Mouse (Mus musculus): ENCODE measurements at regions not wholly inside any gene's neighbourhood (a gene's known extent, or its start where the extent isn't known, plus 50 kb on each side); places are given as distances from the start of the nearest gene placed in this dataset.

GRCm38 (mm10) chr4:25453127-25453806 lies 171.6 kb upstream of the Ufl1 start:
- Histone ChIP-seq H3K36me3 (ENCODE audit: control insufficient read depth, insufficient read depth, low read length) (no peaks in the 10 kb centered on the region), H3K27me3 (ENCODE audit: control insufficient read depth, insufficient read depth, low read length) (no peaks in the 10 kb centered on the region), H3K9me3 (ENCODE audit: control insufficient read depth, low read length) (no peaks in the 10 kb centered on the region), H3K4me2 (no peak overlapping the region), H3K4me3 (ENCODE audit: low read depth, low read length) (no peak overlapping the region), H3K9ac (ENCODE audit: low read length) (no peak overlapping the region), H3K27ac (ENCODE audit: low read depth, low read length) (no peak overlapping the region), H3K4me1 (ENCODE audit: control insufficient read depth, insufficient read depth, low read length) (no peaks in the 10 kb centered on the region)
- ATAC-seq (ENCODE audit: low FRiP score) (no peak), DNase-seq (ENCODE audit: low spot score, missing footprints) (no peak)
- 96% methylated on average over 6 of the region's 6 CpGs for WGBS

GRCm38 (mm10) chr4:25451865-25452264 lies 170.2 kb upstream of the Ufl1 start:
- no peak overlapping the region for H3K27ac ChIP-seq (ENCODE audit: low read depth, low read length)

GRCm38 (mm10) chr4:25432203-25432602 lies 150.6 kb upstream of the Ufl1 start:
- no peak overlapping the region for H3K27ac ChIP-seq (ENCODE audit: low read depth, low read length)
- ATAC-seq (ENCODE audit: low FRiP score): no peak
- WGBS: 86% methylated on average over 8 of the region's 8 CpGs

More at GRCm38 (mm10) chr4:25451865-25452264, 170.2 kb upstream of the Ufl1 start:
- H3K36me3 ChIP-seq (ENCODE audit: control insufficient read depth, insufficient read depth, low read length): no peaks in the 10 kb centered on the region
- H3K9me3 ChIP-seq (ENCODE audit: control insufficient read depth, low read length): no peaks in the 10 kb centered on the region
- DNase-seq (ENCODE audit: low spot score, missing footprints): no peak
- H3K9ac ChIP-seq (ENCODE audit: low read length): no peak overlapping the region
- no peaks in the 10 kb centered on the region for H3K4me1 ChIP-seq (ENCODE audit: control insufficient read depth, insufficient read depth, low read length)
- no peaks in the 10 kb centered on the region for H3K27me3 ChIP-seq (ENCODE audit: control insufficient read depth, insufficient read depth, low read length)
- ATAC-seq (ENCODE audit: low FRiP score): no peak
- 78% methylated on average over 6 of the region's 6 CpGs for WGBS
- no peak overlapping the region for H3K4me2 ChIP-seq
- no peak overlapping the region for H3K4me3 ChIP-seq (ENCODE audit: low read depth, low read length)

GRCm38 (mm10) chr4:25416330-25416729 lies 134.7 kb upstream of the Ufl1 start:
- Histone ChIP-seq H3K9me3 (ENCODE audit: control insufficient read depth, low read length) (no peaks in the 10 kb centered on the region), H3K27ac (ENCODE audit: low read depth, low read length) (no peak overlapping the region), H3K36me3 (ENCODE audit: control insufficient read depth, insufficient read depth, low read length) (no peaks in the 10 kb centered on the region), H3K27me3 (ENCODE audit: control insufficient read depth, insufficient read depth, low read length) (no peaks in the 10 kb centered on the region), H3K9ac (ENCODE audit: low read length) (no peak overlapping the region), H3K4me1 (ENCODE audit: control insufficient read depth, insufficient read depth, low read length) (no peaks in the 10 kb centered on the region), H3K4me2 (no peak overlapping the region), H3K4me3 (ENCODE audit: low read depth, low read length) (no peak overlapping the region)
- 88% methylated on average over 2 of the region's 2 CpGs for WGBS
- ATAC-seq (ENCODE audit: low FRiP score): no peak
- no peak for DNase-seq (ENCODE audit: low spot score, missing footprints)

More at GRCm38 (mm10) chr4:25432203-25432602, 150.6 kb upstream of the Ufl1 start:
- no peaks in the 10 kb centered on the region for H3K27me3 ChIP-seq (ENCODE audit: control insufficient read depth, insufficient read depth, low read length)
- no peaks in the 10 kb centered on the region for H3K4me1 ChIP-seq (ENCODE audit: control insufficient read depth, insufficient read depth, low read length)
- no peak overlapping the region for H3K9ac ChIP-seq (ENCODE audit: low read length)
- H3K9me3 ChIP-seq (ENCODE audit: control insufficient read depth, low read length): no peaks in the 10 kb centered on the region
- H3K4me2 ChIP-seq: no peak overlapping the region
- H3K4me3 ChIP-seq (ENCODE audit: low read depth, low read length): no peak overlapping the region
- H3K36me3 ChIP-seq (ENCODE audit: control insufficient read depth, insufficient read depth, low read length): no peaks in the 10 kb centered on the region
- DNase-seq (ENCODE audit: low spot score, missing footprints): no peak

- Histone ChIP-seq H3K27me3 (ENCODE audit: control insufficient read depth, insufficient read depth, low read length) (no peaks in the 10 kb centered on the region), H3K27ac (ENCODE audit: low read depth, low read length) (no peak overlapping the region), H3K4me3 (ENCODE audit: low read depth, low read length) (no peak overlapping the region), H3K9ac (ENCODE audit: low read length) (no peak overlapping the region), H3K4me2 (no peak overlapping the region), H3K9me3 (ENCODE audit: control insufficient read depth, low read length) (no peaks in the 10 kb centered on the region), H3K36me3 (ENCODE audit: control insufficient read depth, insufficient read depth, low read length) (no peaks in the 10 kb centered on the region), H3K4me1 (ENCODE audit: control insufficient read depth, insufficient read depth, low read length) (peaks cover 13% of the 10 kb centered on the region)
- DNase-seq (ENCODE audit: low spot score, missing footprints) (no peak), ATAC-seq (ENCODE audit: low FRiP score) (no peak)
- 58% methylated on average over 4 of the region's 4 CpGs for WGBS
Observed at GRCm38 (mm10) chr4:25410440-25410839, 128.8 kb upstream of the Ufl1 start.

GRCm38 (mm10) chr4:25408696-25409448 lies 127.3 kb upstream of the Ufl1 start:
- Histone ChIP-seq H3K27ac (ENCODE audit: low read depth, low read length) (peak overlapping the region; percentile 85), H3K4me2 (peak overlapping the region; percentile 28; the same call in 1 of the 2 replicates), H3K4me3 (ENCODE audit: low read depth, low read length) (no peak overlapping the region), H3K4me1 (ENCODE audit: control insufficient read depth, insufficient read depth, low read length) (peaks cover 13% of the 10 kb centered on the region), H3K9ac (ENCODE audit: low read length) (no peak overlapping the region), H3K27me3 (ENCODE audit: control insufficient read depth, insufficient read depth, low read length) (no peaks in the 10 kb centered on the region), H3K9me3 (ENCODE audit: control insufficient read depth, low read length) (no peaks in the 10 kb centered on the region), H3K36me3 (ENCODE audit: control insufficient read depth, insufficient read depth, low read length) (no peaks in the 10 kb centered on the region)
- DNase-seq (ENCODE audit: low spot score, missing footprints): peak; percentile 94
- peak; percentile 97 for ATAC-seq (ENCODE audit: low FRiP score)
- 15% methylated on average over 3 of the region's 3 CpGs for WGBS

- 13% methylated on average over 4 of the region's 4 CpGs for WGBS
Observed at GRCm38 (mm10) chr4:25407842-25408241, 126.2 kb upstream of the Ufl1 start.

GRCm38 (mm10) chr4:25389542-25389941 lies 107.9 kb upstream of the Ufl1 start:
- Histone ChIP-seq H3K27me3 (ENCODE audit: control insufficient read depth, insufficient read depth, low read length) (no peaks in the 10 kb centered on the region), H3K4me3 (ENCODE audit: low read depth, low read length) (no peak overlapping the region)
- WGBS: 78% methylated on average over 5 of the region's 5 CpGs

More at GRCm38 (mm10) chr4:25407842-25408241, 126.2 kb upstream of the Ufl1 start:
- H3K9ac ChIP-seq (ENCODE audit: low read length): no peak overlapping the region; the same call in 1 of the 2 replicates
- DNase-seq (ENCODE audit: low spot score, missing footprints) (peak; percentile 90), ATAC-seq (ENCODE audit: low FRiP score) (peak; percentile 59)
- no peak overlapping the region for H3K4me3 ChIP-seq (ENCODE audit: low read depth, low read length)
- H3K4me2 ChIP-seq: no peak overlapping the region
- H3K27me3 ChIP-seq (ENCODE audit: control insufficient read depth, insufficient read depth, low read length): no peaks in the 10 kb centered on the region
- H3K4me1 ChIP-seq (ENCODE audit: control insufficient read depth, insufficient read depth, low read length): peaks cover 13% of the 10 kb centered on the region
- H3K27ac ChIP-seq (ENCODE audit: low read depth, low read length): peak overlapping the region; percentile 85
- no peaks in the 10 kb centered on the region for H3K9me3 ChIP-seq (ENCODE audit: control insufficient read depth, low read length)
- no peaks in the 10 kb centered on the region for H3K36me3 ChIP-seq (ENCODE audit: control insufficient read depth, insufficient read depth, low read length)

GRCm38 (mm10) chr4:25372041-25372440 lies 90.4 kb upstream of the Ufl1 start:
- no peaks in the 10 kb centered on the region for H3K27me3 ChIP-seq (ENCODE audit: control insufficient read depth, insufficient read depth, low read length)
- WGBS: 80% methylated on average over 4 of the region's 4 CpGs
- no peak for DNase-seq (ENCODE audit: low spot score, missing footprints)
- H3K4me1 ChIP-seq (ENCODE audit: control insufficient read depth, insufficient read depth, low read length): no peaks in the 10 kb centered on the region
- H3K9me3 ChIP-seq (ENCODE audit: control insufficient read depth, low read length): no peaks in the 10 kb centered on the region
- H3K4me2 ChIP-seq: no peak overlapping the region
- no peak overlapping the region for H3K27ac ChIP-seq (ENCODE audit: low read depth, low read length)
- H3K36me3 ChIP-seq (ENCODE audit: control insufficient read depth, insufficient read depth, low read length): no peaks in the 10 kb centered on the region
- no peak overlapping the region for H3K9ac ChIP-seq (ENCODE audit: low read length)
- H3K4me3 ChIP-seq (ENCODE audit: low read depth, low read length): no peak overlapping the region
- ATAC-seq (ENCODE audit: low FRiP score): no peak

More at GRCm38 (mm10) chr4:25389542-25389941, 107.9 kb upstream of the Ufl1 start:
- H3K4me2 ChIP-seq: no peak overlapping the region
- DNase-seq (ENCODE audit: low spot score, missing footprints) (no peak), ATAC-seq (ENCODE audit: low FRiP score) (no peak; the same call in 1 of the 2 replicates)
- no peaks in the 10 kb centered on the region for H3K4me1 ChIP-seq (ENCODE audit: control insufficient read depth, insufficient read depth, low read length)
- H3K27ac ChIP-seq (ENCODE audit: low read depth, low read length): no peak overlapping the region
- H3K36me3 ChIP-seq (ENCODE audit: control insufficient read depth, insufficient read depth, low read length): no peaks in the 10 kb centered on the region
- H3K9me3 ChIP-seq (ENCODE audit: control insufficient read depth, low read length): no peaks in the 10 kb centered on the region
- H3K9ac ChIP-seq (ENCODE audit: low read length): no peak overlapping the region

Data from midbrain, embryonic 11.5 days (tissue).